Mouse (Mus musculus) lung, embryonic 15.5 days (tissue): ENCODE data around the gene Slc44a2. TPM values are rescaled to one million over a fixed set of nuclear protein-coding genes. Genes with fewer than 3 reads are reported as not detected.

Experiments used
- ATAC-seq: fragments of 200-750 bp; cut with Nextera tagmentation; 2 replicates; pipeline ENCODE4 v1.8.0; 2017; ENCODE audit warnings: moderate number of reproducible peaks, borderline replicate concordance; ENCODE audit not compliant: low FRiP score, low TSS enrichment; ENCODE audit errors: extremely low read depth
- H3K27ac ChIP-seq: fragments of 300-500 bp; sonication (generic); 2 replicates; pipeline ENCODE4 v1.5.1; 2015; ENCODE audit warnings: moderate library complexity, mild to moderate bottlenecking, inconsistent platforms
- H3K27me3 ChIP-seq: fragments of 300-500 bp; sonication (generic); 2 replicates; pipeline ENCODE4 v1.6.1; 2015; ENCODE audit warnings: inconsistent platforms
- H3K36me3 ChIP-seq: fragments of 300-500 bp; sonication (generic); 2 replicates; pipeline ENCODE4 v1.6.1; 2015; ENCODE audit warnings: inconsistent platforms
- H3K4me1 ChIP-seq: fragments of 300-500 bp; sonication (generic); 2 replicates; pipeline ENCODE4 v1.6.1; 2015; ENCODE audit warnings: inconsistent platforms
- H3K4me2 ChIP-seq: fragments of 300-500 bp; sonication (generic); 2 replicates; pipeline ENCODE4 v1.6.1; 2015; ENCODE audit warnings: inconsistent platforms, mild to moderate bottlenecking, moderate library complexity
- H3K4me3 ChIP-seq: fragments of 300-500 bp; sonication (generic); 2 replicates; pipeline ENCODE4 v1.5.1; 2015; ENCODE audit warnings: mild to moderate bottlenecking, inconsistent platforms
- H3K9ac ChIP-seq: fragments of 300-500 bp; sonication (generic); 2 replicates; pipeline ENCODE4 v1.6.1; 2015; ENCODE audit warnings: inconsistent platforms
- H3K9me3 ChIP-seq: fragments of 300-500 bp; sonication (generic); 2 replicates; pipeline ENCODE4 v1.6.1; 2016; ENCODE audit warnings: inconsistent platforms
- WGBS: fragments of 180-500 bp; shearing (Covaris S2); methylation state at CpG from one replicate; pipeline ENCODE4 v1.1.7; 2015; 5-methylcytosine and 5-hydroxymethylcytosine counted together
- polyA plus RNA-seq: library from polyadenylated mRNA; unstranded; fragments of >200 nt; fragmentation: Nextera tagmentation; extraction: Ambion mirVana; gene quantifications from 2 replicates; pipeline ENCODE4 v1.2.1, GENCODE M21; 2015

Slc44a2 gene
- polyA plus RNA-seq, 1 experiment from 2014 or later: 146 TPM

- H3K9ac ChIP-seq: no peak overlapping the region
- peaks cover 1% of the 10 kb centered on the region; the same call in 1 of the 2 replicates for H3K27me3 ChIP-seq
- WGBS: 28% methylated on average over 14 of the region's 14 CpGs
- H3K4me1 ChIP-seq: peaks cover 15% of the 10 kb centered on the region
- peak overlapping the region; percentile 61 for H3K4me2 ChIP-seq
- peak overlapping the region; percentile 76 for H3K27ac ChIP-seq
- peaks cover 3% of the 10 kb centered on the region for H3K36me3 ChIP-seq
- ATAC-seq: peak; percentile 3; the same call in 1 of the 2 replicates
- no peaks in the 10 kb centered on the region for H3K9me3 ChIP-seq
- peak overlapping the region; percentile 85 for H3K4me3 ChIP-seq
Measured at GRCm38 (mm10) chr9:21366541-21367220, 46.2 kb downstream of the Slc44a2 start.

GRCm38 (mm10) chr9:21367357-21368111 is 47.0 kb downstream of the Slc44a2 start, which contains the start of gene Ilf3:
Gene Ilf3, plus strand, starts transcription at chr9:21367871.
- peak within 1 kb of the TSS; percentile 76 for H3K9ac ChIP-seq
- peak; percentile 93 for ATAC-seq
- no peaks in the 10 kb centered on the region for H3K9me3 ChIP-seq
- 0% methylated on average over 59 of the region's 66 CpGs for WGBS
- H3K4me1 ChIP-seq: peaks cover 15% of the 10 kb centered on the region
- H3K27ac ChIP-seq: peak within 1 kb of the TSS; percentile 88
- H3K36me3 ChIP-seq: peaks cover 11% of the 10 kb centered on the region
- H3K4me3 ChIP-seq: peak within 1 kb of the TSS; percentile 85
- peak within 1 kb of the TSS; percentile 65 for H3K4me2 ChIP-seq
- no peaks in the 10 kb centered on the region for H3K27me3 ChIP-seq

- H3K4me3 ChIP-seq: peak overlapping the region; percentile 85
- peak overlapping the region; percentile 88 for H3K27ac ChIP-seq
- H3K9me3 ChIP-seq: no peaks in the 10 kb centered on the region
- peak; percentile 66 for ATAC-seq
- WGBS: under 1% methylated on average over 37 of the region's 38 CpGs
- H3K36me3 ChIP-seq: peaks cover 15% of the 10 kb centered on the region
- H3K4me1 ChIP-seq: peaks cover 15% of the 10 kb centered on the region
- H3K4me2 ChIP-seq: peak overlapping the region; percentile 65
- peak overlapping the region; percentile 76 for H3K9ac ChIP-seq
- no peaks in the 10 kb centered on the region for H3K27me3 ChIP-seq
Measured at GRCm38 (mm10) chr9:21368131-21368584, 47.7 kb downstream of the Slc44a2 start.

- Histone ChIP-seq H3K27ac (no peak overlapping the region), H3K4me2 (peak overlapping the region; percentile 65), H3K27me3 (no peaks in the 10 kb centered on the region), H3K9me3 (no peaks in the 10 kb centered on the region), H3K9ac (peak overlapping the region; percentile 76), H3K4me1 (peaks cover 15% of the 10 kb centered on the region), H3K36me3 (peaks cover 18% of the 10 kb centered on the region), H3K4me3 (peak overlapping the region; percentile 85)
- WGBS: 46% methylated on average over 11 of the region's 11 CpGs
- no peak for ATAC-seq
Measured at GRCm38 (mm10) chr9:21369080-21369479, 48.6 kb downstream of the Slc44a2 start.

GRCm38 (mm10) chr9:21370876-21371275 is 50.4 kb downstream of the Slc44a2 start:
- Histone ChIP-seq H3K9ac (no peak overlapping the region), H3K4me1 (peaks cover 15% of the 10 kb centered on the region), H3K27me3 (no peaks in the 10 kb centered on the region), H3K9me3 (no peaks in the 10 kb centered on the region), H3K4me2 (no peak overlapping the region), H3K4me3 (no peak overlapping the region), H3K27ac (no peak overlapping the region), H3K36me3 (peaks cover 23% of the 10 kb centered on the region)
- 79% methylated on average over 2 of the region's 2 CpGs for WGBS
- ATAC-seq: no peak

GRCm38 (mm10) chr9:21372508-21372907 is 52.0 kb downstream of the Slc44a2 start:
- Histone ChIP-seq H3K27ac (no peak overlapping the region), H3K9ac (no peak overlapping the region), H3K4me1 (peaks cover 11% of the 10 kb centered on the region), H3K4me3 (no peak overlapping the region), H3K9me3 (no peaks in the 10 kb centered on the region), H3K36me3 (peaks cover 23% of the 10 kb centered on the region), H3K4me2 (no peak overlapping the region), H3K27me3 (no peaks in the 10 kb centered on the region)
- 65% methylated on average over 1 of the region's 1 CpGs for WGBS
- ATAC-seq: no peak

- H3K9ac ChIP-seq: no peak overlapping the region
- ATAC-seq: no peak
- H3K4me2 ChIP-seq: no peak overlapping the region
- H3K4me3 ChIP-seq: no peak overlapping the region
- H3K4me1 ChIP-seq: peaks cover 10% of the 10 kb centered on the region; the same call in 1 of the 2 replicates
- H3K9me3 ChIP-seq: no peaks in the 10 kb centered on the region
- H3K27ac ChIP-seq: no peak overlapping the region
- no peaks in the 10 kb centered on the region for H3K27me3 ChIP-seq
- WGBS: 78% methylated on average over 3 of the region's 3 CpGs
- peaks cover 27% of the 10 kb centered on the region for H3K36me3 ChIP-seq
Measured at GRCm38 (mm10) chr9:21379195-21379594, 58.7 kb downstream of the Slc44a2 start.

- no peaks in the 10 kb centered on the region for H3K27me3 ChIP-seq
- peaks cover 21% of the 10 kb centered on the region for H3K36me3 ChIP-seq
- no peak overlapping the region for H3K4me2 ChIP-seq
- H3K9me3 ChIP-seq: no peaks in the 10 kb centered on the region
- peaks cover 10% of the 10 kb centered on the region; the same call in 1 of the 2 replicates for H3K4me1 ChIP-seq
- H3K4me3 ChIP-seq: no peak overlapping the region
- no peak for ATAC-seq
- no peak overlapping the region for H3K9ac ChIP-seq
- no peak overlapping the region for H3K27ac ChIP-seq
Measured at GRCm38 (mm10) chr9:21380868-21381267, 60.4 kb downstream of the Slc44a2 start.

GRCm38 (mm10) chr9:21383966-21384365 is 63.5 kb downstream of the Slc44a2 start:
- Histone ChIP-seq H3K4me3 (no peak overlapping the region), H3K9me3 (no peaks in the 10 kb centered on the region), H3K36me3 (peaks cover 24% of the 10 kb centered on the region), H3K4me2 (no peak overlapping the region), H3K27ac (no peak overlapping the region), H3K9ac (no peak overlapping the region), H3K4me1 (peaks cover 6% of the 10 kb centered on the region; the same call in 1 of the 2 replicates), H3K27me3 (no peaks in the 10 kb centered on the region)
- ATAC-seq: no peak

- H3K4me2 ChIP-seq: no peak overlapping the region
- H3K4me3 ChIP-seq: no peak overlapping the region
- no peaks in the 10 kb centered on the region for H3K27me3 ChIP-seq
- no peaks in the 10 kb centered on the region for H3K9me3 ChIP-seq
- H3K9ac ChIP-seq: no peak overlapping the region
- H3K36me3 ChIP-seq: peaks cover 96% of the 10 kb centered on the region
- H3K27ac ChIP-seq: no peak overlapping the region
- no peak for ATAC-seq
- 87% methylated on average over 10 of the region's 10 CpGs for WGBS
- no peaks in the 10 kb centered on the region for H3K4me1 ChIP-seq
Measured at GRCm38 (mm10) chr9:21392646-21393175, 72.2 kb downstream of the Slc44a2 start.

- Histone ChIP-seq H3K9ac (no peak overlapping the region), H3K9me3 (no peaks in the 10 kb centered on the region), H3K4me3 (no peak overlapping the region), H3K27me3 (no peaks in the 10 kb centered on the region), H3K36me3 (peaks cover 99% of the 10 kb centered on the region), H3K27ac (no peak overlapping the region), H3K4me2 (no peak overlapping the region), H3K4me1 (no peaks in the 10 kb centered on the region)
- ATAC-seq: no peak
- WGBS: 83% methylated on average over 3 of the region's 3 CpGs
Measured at GRCm38 (mm10) chr9:21395692-21396091, 75.2 kb downstream of the Slc44a2 start.

- Histone ChIP-seq H3K27me3 (no peaks in the 10 kb centered on the region), H3K4me3 (no peak overlapping the region), H3K36me3 (peaks cover 99% of the 10 kb centered on the region), H3K27ac (no peak overlapping the region), H3K4me1 (no peaks in the 10 kb centered on the region), H3K9me3 (no peaks in the 10 kb centered on the region), H3K9ac (no peak overlapping the region), H3K4me2 (no peak overlapping the region)
- WGBS: 94% methylated on average over 3 of the region's 3 CpGs
- ATAC-seq: no peak
Measured at GRCm38 (mm10) chr9:21397170-21397569, 76.7 kb downstream of the Slc44a2 start.
